Mouse (Mus musculus) hindbrain, embryonic 16.5 days (tissue): ENCODE results near the gene Galnt13. TPM values are rescaled to one million over a fixed set of nuclear protein-coding genes. Genes with fewer than 3 reads are reported as not detected.
"Not testable (repeated sequence)": the region's sequence is repeated elsewhere in the genome, so short reads cannot be mapped to it uniquely, and the experiment has no call there.

ENCODE experiments used
- ATAC-seq: fragments of 200-750 bp; cut with Nextera tagmentation; 2 replicates; pipeline ENCODE4 v1.8.0; 2017; ENCODE audit warnings: moderate TSS enrichment, moderate library complexity
- H3K27ac ChIP-seq: fragments of 300-500 bp; sonication (generic); 2 replicates; pipeline ENCODE4 v1.5.1; 2014; ENCODE audit warnings: low read depth, mild to moderate bottlenecking, control low read depth, low read length, moderate library complexity
- H3K27me3 ChIP-seq: fragments of 300-500 bp; sonication (generic); replicated peaks from 2 replicates; pipeline ENCODE4 v1.6.1; 2014; ENCODE audit warnings: low read length; ENCODE audit not compliant: control insufficient read depth, insufficient read depth
- H3K36me3 ChIP-seq: fragments of 300-500 bp; sonication (generic); 2 replicates; pipeline ENCODE4 v1.6.1; 2014; ENCODE audit warnings: mild to moderate bottlenecking, low read length, moderate library complexity, mixed read lengths; ENCODE audit not compliant: control insufficient read depth, insufficient read depth
- H3K4me1 ChIP-seq: fragments of 300-500 bp; sonication (generic); 2 replicates; pipeline ENCODE4 v1.6.1; 2014; ENCODE audit warnings: low read depth, low read length; ENCODE audit not compliant: control insufficient read depth, insufficient read depth
- H3K4me2 ChIP-seq: fragments of 300-500 bp; sonication (generic); 2 replicates; pipeline ENCODE4 v1.6.1; 2014; ENCODE audit warnings: mild to moderate bottlenecking, low read length, control low read depth, moderate library complexity
- H3K4me3 ChIP-seq: fragments of 300-500 bp; sonication (generic); 2 replicates; pipeline ENCODE4 v1.5.1; 2014; ENCODE audit warnings: mild to moderate bottlenecking, low read length, control low read depth, moderate library complexity
- H3K9ac ChIP-seq: fragments of 300-500 bp; sonication (generic); 2 replicates; pipeline ENCODE4 v1.6.1; 2014; ENCODE audit warnings: low read depth, mild to moderate bottlenecking, control low read depth, low read length, moderate library complexity
- H3K9me3 ChIP-seq: fragments of 300-500 bp; sonication (generic); 2 replicates; pipeline ENCODE4 v1.6.1; 2014; ENCODE audit warnings: mild to moderate bottlenecking, low read length, moderate library complexity; ENCODE audit not compliant: control insufficient read depth
- WGBS: fragments of 180-500 bp; shearing (Covaris S2); extraction: QIAGEN DNeasy Blood & Tissue Kit; methylation state at CpG from one replicate; pipeline ENCODE4 v1.1.7; 2014; 5-methylcytosine and 5-hydroxymethylcytosine counted together
- polyA plus RNA-seq: library from polyadenylated mRNA; unstranded; fragments of >200 nt; fragmentation: Nextera tagmentation; extraction: Ambion mirVana; gene quantifications from 2 replicates; pipeline ENCODE4 v1.2.1, GENCODE M21; 2015

Galnt13 gene
- polyA plus RNA-seq, 1 experiment from 2014 or later, result 14.6 TPM

DNA sequence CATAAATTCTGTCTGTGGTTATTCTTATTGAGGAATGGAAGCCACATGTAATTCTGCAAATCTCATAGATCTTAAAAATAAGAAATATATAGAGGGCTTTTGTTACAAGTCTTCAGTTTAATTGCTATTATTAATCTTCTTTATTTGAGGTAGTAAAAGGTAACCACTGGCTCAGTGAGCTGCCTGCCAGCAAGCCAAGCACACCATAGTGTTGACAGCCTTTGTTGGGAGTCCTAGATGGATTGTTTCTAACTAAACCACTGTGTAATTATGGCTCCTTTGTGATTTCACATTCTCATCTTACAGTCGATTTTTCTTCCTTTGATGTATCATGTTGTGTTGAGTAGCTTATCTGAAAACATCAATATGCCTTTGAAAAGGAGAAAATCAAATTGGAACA, 405.1 kb downstream of the Galnt13 start:
- WGBS, result 27% methylated on average over 1 of the region's 1 CpGs
- H3K36me3 ChIP-seq, result no peaks in the 10 kb centered on the region
- no peaks in the 10 kb centered on the region for H3K9me3 ChIP-seq
- H3K4me1 ChIP-seq, result no peaks in the 10 kb centered on the region
- H3K4me3 ChIP-seq, result no peak overlapping the region
- no peak overlapping the region for H3K4me2 ChIP-seq
- ATAC-seq, result no peak
- H3K9ac ChIP-seq, result no peak overlapping the region
- H3K27me3 ChIP-seq, result no peaks in the 10 kb centered on the region
- no peak overlapping the region for H3K27ac ChIP-seq

DNA sequence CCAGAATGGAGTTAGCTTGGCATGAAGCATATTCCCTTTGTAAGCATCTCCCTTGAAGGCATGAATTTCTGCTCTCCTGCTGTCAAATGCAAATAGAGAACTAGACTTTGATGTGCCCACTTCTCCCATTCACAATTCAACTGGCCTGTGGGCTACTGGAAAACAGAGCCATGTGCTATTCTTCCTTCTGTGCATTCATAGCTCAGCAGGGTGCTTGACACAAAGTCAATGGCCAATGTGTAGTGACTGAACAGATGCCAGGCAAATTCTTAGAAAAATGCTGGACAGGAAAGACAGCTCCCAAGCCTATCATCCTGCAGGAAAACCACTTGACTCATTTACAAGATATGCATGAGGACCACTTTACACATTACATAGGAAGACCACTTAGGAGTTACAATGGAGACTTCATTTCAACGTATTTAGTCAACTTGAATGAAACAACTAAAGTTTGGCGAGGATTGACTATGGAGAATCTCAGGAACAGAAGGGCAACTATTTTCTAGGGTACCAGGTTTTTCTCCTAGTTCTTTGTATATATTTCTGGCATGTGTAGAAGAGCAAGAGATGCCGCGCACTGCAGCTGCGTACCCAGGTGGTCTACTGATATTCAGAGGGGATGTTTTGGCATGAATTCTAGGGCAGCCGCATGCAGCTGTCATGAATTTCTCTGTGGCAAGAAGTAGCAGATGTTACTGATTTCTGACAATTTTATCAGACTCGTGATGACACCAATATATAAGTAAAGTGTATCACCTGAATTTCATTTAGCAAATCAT, 470.4 kb downstream of the Galnt13 start:
- ATAC-seq, result peak; percentile 56; the same call in 1 of the 2 replicates
- Histone ChIP-seq H3K4me2 (no peak overlapping the region), H3K4me1 (no peaks in the 10 kb centered on the region), H3K27ac (no peak overlapping the region), H3K4me3 (no peak overlapping the region), H3K36me3 (no peaks in the 10 kb centered on the region), H3K27me3 (no peaks in the 10 kb centered on the region), H3K9me3 (no peaks in the 10 kb centered on the region), H3K9ac (no peak overlapping the region)
- 67% methylated on average over 7 of the region's 7 CpGs for WGBS

DNA sequence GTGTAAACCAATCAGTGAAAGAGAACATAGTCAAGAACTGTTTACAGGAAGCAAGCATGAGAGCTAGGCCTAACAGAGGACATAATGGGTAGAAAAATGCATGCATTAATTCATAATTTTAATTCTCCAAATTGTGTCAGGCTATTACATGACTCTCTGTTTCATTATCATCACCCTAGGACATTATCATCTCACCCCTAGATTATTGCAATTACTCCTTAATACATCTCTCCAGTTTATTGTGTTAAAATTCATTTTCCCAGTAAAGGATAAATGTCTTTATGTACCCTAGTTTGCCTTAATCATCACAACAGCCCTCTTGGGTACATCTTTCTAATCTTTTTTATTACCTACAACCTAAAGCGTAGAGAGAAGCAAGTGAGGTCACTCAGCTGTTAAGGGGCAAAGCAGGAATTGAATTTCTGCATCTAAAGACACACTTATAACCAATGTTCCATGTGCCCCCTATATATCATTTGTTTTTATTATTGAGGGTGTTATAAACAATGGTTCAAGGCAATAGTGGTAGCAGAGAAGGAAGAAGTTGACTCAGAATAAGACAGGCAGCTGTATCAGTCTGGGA, 479.1 kb downstream of the Galnt13 start:
- no peaks in the 10 kb centered on the region for H3K9me3 ChIP-seq
- H3K36me3 ChIP-seq, result no peaks in the 10 kb centered on the region
- no peaks in the 10 kb centered on the region for H3K4me1 ChIP-seq
- 80% methylated on average over 1 of the region's 1 CpGs for WGBS
- H3K9ac ChIP-seq, result no peak overlapping the region
- no peak overlapping the region for H3K27ac ChIP-seq
- no peak overlapping the region for H3K4me3 ChIP-seq
- no peaks in the 10 kb centered on the region for H3K27me3 ChIP-seq
- no peak overlapping the region for H3K4me2 ChIP-seq
- ATAC-seq, result no peak

DNA sequence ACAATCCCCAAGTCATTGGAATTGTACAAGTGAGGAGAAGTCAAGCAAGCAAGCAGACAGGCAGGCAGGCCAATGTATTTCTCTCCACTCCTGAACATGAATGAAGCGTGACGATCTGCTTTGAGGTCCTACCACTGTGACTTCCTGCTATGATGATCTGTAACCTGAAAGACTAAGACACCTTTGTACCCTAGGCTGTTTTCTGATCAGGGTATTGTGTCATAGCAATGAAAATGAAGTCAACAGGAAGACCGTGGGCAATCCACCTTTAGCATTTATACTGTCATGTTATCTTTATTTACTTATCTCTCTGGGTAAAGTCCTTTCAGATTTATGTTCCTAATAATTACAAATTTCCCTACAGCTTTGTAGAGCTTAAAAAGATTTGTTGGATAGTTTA, 500.3 kb downstream of the Galnt13 start:
- H3K9me3 ChIP-seq, result no peaks in the 10 kb centered on the region
- no peak overlapping the region for H3K4me3 ChIP-seq
- no peaks in the 10 kb centered on the region for H3K4me1 ChIP-seq
- no peak overlapping the region for H3K27ac ChIP-seq
- WGBS, result 89% methylated on average over 3 of the region's 3 CpGs
- no peaks in the 10 kb centered on the region for H3K27me3 ChIP-seq
- H3K4me2 ChIP-seq, result no peak overlapping the region
- H3K9ac ChIP-seq, result no peak overlapping the region
- no peak for ATAC-seq
- no peaks in the 10 kb centered on the region for H3K36me3 ChIP-seq

DNA sequence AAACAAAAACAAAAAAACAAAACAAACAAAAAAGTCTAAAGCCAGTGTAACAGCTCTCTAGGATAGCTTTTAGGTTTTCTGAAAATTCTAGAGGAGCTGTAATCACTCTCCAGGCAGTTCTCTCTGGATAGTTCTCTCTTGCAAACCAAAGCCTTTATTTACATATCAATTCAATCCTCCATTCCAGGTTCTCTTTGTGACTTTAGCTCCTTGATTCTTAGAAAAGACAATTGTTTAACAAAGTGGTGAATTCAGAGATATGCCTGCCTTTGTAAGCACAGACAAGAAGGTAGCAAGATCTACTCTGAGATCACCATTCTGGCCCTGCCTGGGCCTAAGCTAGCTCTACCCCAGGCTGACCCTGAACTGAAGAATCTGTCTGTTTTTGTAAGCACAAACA, 501.2 kb downstream of the Galnt13 start:
- no peak overlapping the region for H3K9ac ChIP-seq
- no peaks in the 10 kb centered on the region for H3K27me3 ChIP-seq
- ATAC-seq, result no peak
- no peak overlapping the region for H3K27ac ChIP-seq
- no peaks in the 10 kb centered on the region for H3K36me3 ChIP-seq
- no peaks in the 10 kb centered on the region for H3K4me1 ChIP-seq
- no peak overlapping the region for H3K4me2 ChIP-seq
- no peaks in the 10 kb centered on the region for H3K9me3 ChIP-seq
- no peak overlapping the region for H3K4me3 ChIP-seq

DNA sequence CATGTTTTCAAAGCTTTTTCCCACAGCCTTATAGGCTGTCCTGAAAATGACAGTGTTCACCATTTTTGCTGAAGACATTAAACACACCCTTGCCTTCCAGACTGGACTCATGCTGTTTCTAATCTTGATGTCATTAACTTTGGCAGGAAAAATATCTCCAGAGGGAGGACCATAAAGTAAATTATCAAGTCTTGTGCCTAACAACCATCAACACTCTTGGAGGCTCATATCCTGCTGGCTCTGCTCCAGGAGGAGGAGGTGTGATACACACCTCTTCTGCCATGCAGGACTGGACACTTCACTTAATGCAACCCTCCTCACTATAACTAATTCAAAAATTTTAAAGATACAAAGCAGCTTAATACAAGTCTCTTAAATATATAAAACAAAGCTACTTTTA, 502.0 kb downstream of the Galnt13 start:
- no peak overlapping the region for H3K4me3 ChIP-seq
- H3K9me3 ChIP-seq, result no peaks in the 10 kb centered on the region
- H3K4me2 ChIP-seq, result no peak overlapping the region
- ATAC-seq, result no peak
- no peak overlapping the region for H3K9ac ChIP-seq
- no peaks in the 10 kb centered on the region for H3K36me3 ChIP-seq
- no peaks in the 10 kb centered on the region for H3K27me3 ChIP-seq
- no peak overlapping the region for H3K27ac ChIP-seq
- H3K4me1 ChIP-seq, result no peaks in the 10 kb centered on the region

DNA sequence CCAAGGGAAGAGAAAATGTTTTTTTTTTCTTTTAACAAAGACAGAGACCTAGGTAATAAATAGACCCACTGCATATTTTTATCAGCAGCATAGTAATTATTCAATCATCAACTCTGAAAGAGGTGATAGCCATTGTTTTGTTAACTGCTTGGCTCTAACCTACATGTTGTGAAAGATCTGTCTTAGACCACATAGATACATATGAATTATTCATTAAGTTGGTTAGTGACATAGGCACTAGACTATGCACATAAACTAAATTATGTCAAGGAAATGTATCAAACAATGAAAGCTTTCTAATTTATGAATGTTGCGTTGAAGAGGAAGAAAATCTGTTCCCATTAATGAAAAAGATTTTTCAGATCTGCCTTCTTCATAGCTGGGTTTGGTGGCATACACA, 507.3 kb downstream of the Galnt13 start:
- Histone ChIP-seq H3K9me3 (no peaks in the 10 kb centered on the region), H3K27me3 (no peaks in the 10 kb centered on the region), H3K4me2 (no peak overlapping the region), H3K36me3 (no peaks in the 10 kb centered on the region), H3K9ac (no peak overlapping the region), H3K4me1 (no peaks in the 10 kb centered on the region), H3K4me3 (no peak overlapping the region), H3K27ac (no peak overlapping the region)
- 80% methylated on average over 1 of the region's 1 CpGs for WGBS
- ATAC-seq, result no peak

DNA sequence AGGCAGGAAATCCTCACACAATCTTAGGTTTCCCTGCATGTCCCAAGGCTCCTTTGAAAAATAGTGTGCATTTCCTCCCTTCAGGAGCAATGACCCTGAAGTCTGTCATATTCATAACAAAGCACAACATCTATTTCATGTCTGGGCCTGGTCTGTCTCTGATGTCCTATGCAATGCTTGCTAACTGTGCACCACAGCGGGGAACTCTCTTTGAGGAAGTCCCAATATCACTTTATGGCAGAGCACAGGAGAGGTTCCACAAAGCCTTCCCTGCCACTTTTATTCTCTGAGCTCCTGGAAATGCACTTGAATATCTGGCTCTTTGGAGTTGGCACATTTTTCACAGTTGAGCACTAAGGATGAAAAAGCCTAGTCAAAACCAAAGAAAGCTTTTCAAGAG, 547.7 kb downstream of the Galnt13 start:
- Histone ChIP-seq H3K27ac (no peak overlapping the region), H3K4me1 (no peaks in the 10 kb centered on the region), H3K4me2 (no peak overlapping the region), H3K4me3 (no peak overlapping the region), H3K9ac (no peak overlapping the region), H3K27me3 (no peaks in the 10 kb centered on the region), H3K36me3 (no peaks in the 10 kb centered on the region), H3K9me3 (no peaks in the 10 kb centered on the region)
- 82% methylated on average over 1 of the region's 1 CpGs for WGBS
- no peak for ATAC-seq

DNA sequence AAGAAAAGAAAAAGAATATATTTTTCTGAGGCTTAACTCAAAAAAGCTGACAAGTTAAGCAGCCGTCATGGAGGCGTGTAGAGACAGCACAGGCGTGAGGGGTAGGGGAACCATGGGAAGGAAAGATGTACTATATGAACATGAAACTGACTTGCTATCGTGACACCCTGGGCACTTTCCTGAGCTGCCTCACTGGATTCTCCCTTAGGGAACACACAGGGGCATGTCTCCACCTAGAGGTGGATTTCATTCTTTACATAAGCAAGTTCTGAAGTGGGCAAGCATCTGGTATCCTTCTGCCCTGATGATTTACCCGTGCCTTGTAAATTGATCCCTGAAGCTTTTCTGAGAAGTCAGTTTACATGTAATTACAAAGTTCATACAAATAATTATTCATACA, 586.4 kb downstream of the Galnt13 start:
- not testable (repeated sequence) for H3K36me3 ChIP-seq, H3K4me2 ChIP-seq, H3K9me3 ChIP-seq, H3K27ac ChIP-seq, H3K9ac ChIP-seq, H3K4me1 ChIP-seq, H3K4me3 ChIP-seq, H3K27me3 ChIP-seq
- WGBS, result no CpG with 5 or more reads among the region's 5 CpGs
- ATAC-seq, result peak; percentile 64
